Mouse (Mus musculus) stomach, embryonic 16.5 days (tissue): ENCODE data around the gene BC030867. TPM values are rescaled to one million over a fixed set of nuclear protein-coding genes. Genes with fewer than 3 reads are reported as not detected.

Experiments
- ATAC-seq: fragments of 200-750 bp; cut with Nextera tagmentation; 2 replicates; pipeline ENCODE4 v1.8.0; 2017; ENCODE audit warnings: moderate number of reproducible peaks, moderate TSS enrichment; ENCODE audit not compliant: insufficient read depth, low FRiP score
- H3K27ac ChIP-seq: fragments of 300-500 bp; sonication (generic); 2 replicates; pipeline ENCODE4 v1.5.1; 2014; ENCODE audit warnings: low read length
- H3K27me3 ChIP-seq: fragments of 300-500 bp; sonication (generic); 2 replicates; pipeline ENCODE4 v1.6.1; 2014; ENCODE audit warnings: low read length, control low read depth, mixed read lengths; ENCODE audit not compliant: control insufficient read depth, insufficient read depth
- H3K36me3 ChIP-seq: fragments of 300-500 bp; sonication (generic); 2 replicates; pipeline ENCODE4 v1.6.1; 2014; ENCODE audit warnings: low read length; ENCODE audit not compliant: control insufficient read depth, insufficient read depth
- H3K4me1 ChIP-seq: fragments of 300-500 bp; sonication (generic); 2 replicates; pipeline ENCODE4 v1.6.1; 2014; ENCODE audit warnings: low read length, control low read depth, mixed read lengths; ENCODE audit not compliant: control insufficient read depth, insufficient read depth
- H3K4me2 ChIP-seq: fragments of 300-500 bp; sonication (generic); 2 replicates; pipeline ENCODE4 v1.6.1; 2014; ENCODE audit warnings: low read depth, low read length, mixed read lengths
- H3K4me3 ChIP-seq: fragments of 300-500 bp; sonication (generic); replicated peaks from 2 replicates; pipeline ENCODE4 v1.5.1; 2014; ENCODE audit warnings: mild to moderate bottlenecking, low read length
- H3K9ac ChIP-seq: fragments of 300-500 bp; sonication (generic); 2 replicates; pipeline ENCODE4 v1.6.1; 2014; ENCODE audit warnings: low read length
- H3K9me3 ChIP-seq: fragments of 300-500 bp; sonication (generic); replicated peaks from 2 replicates; pipeline ENCODE4 v1.6.1; 2016; ENCODE audit warnings: low read length, control low read depth; ENCODE audit not compliant: control insufficient read depth
- WGBS: fragments of 180-500 bp; shearing (Covaris S2); extraction: QIAGEN DNeasy Blood & Tissue Kit; methylation state at CpG from one replicate; pipeline ENCODE4 v1.1.7; 2014; 5-methylcytosine and 5-hydroxymethylcytosine counted together
- polyA plus RNA-seq: library from polyadenylated mRNA; unstranded; fragments of >200 nt; fragmentation: Nextera tagmentation; extraction: Ambion mirVana; gene quantifications from 2 replicates; pipeline ENCODE4 v1.2.1, GENCODE M21; 2015

Gene BC030867
- polyA plus RNA-seq, 1 experiment from 2014 or later: 12.4 TPM

DNA sequence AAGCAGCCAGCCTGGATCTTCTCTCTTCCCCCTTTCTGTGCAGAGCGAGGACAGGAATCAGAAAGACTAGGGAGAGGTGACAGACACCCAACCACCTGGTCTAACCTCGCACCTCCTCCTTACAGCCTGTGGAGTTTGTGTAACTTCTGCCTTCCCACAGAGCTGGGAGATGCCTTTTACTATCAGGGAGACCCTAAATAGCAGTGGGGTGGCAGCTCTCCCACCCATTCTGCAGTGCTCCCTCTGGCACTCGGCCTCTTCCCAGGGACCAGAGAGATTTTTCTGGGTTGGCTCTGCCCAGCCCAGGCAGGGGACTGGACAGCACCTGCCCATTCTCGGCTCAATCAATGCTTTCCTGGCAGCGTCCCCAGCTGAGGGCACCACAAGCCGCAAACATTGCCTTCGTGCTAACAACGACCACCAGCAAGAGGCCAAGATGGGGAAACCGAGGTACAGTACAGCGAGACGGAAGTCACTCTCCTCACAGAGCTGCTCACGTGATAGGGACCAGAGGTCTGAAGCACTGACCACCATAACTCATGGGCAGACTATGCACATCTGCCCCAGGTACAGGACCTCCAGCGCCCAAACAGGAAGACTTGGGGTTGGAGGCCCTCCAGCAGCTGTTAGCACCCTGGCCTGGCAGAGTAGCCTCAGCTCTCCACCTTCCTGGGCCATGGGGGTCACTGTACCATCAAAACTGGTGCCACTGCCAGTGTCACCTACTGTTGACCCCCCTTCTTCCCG is 29.3 kb upstream of the BC030867 start:
- H3K27me3 ChIP-seq: no peaks in the 10 kb centered on the region
- WGBS: 48% methylated on average over 13 of the region's 14 CpGs

DNA sequence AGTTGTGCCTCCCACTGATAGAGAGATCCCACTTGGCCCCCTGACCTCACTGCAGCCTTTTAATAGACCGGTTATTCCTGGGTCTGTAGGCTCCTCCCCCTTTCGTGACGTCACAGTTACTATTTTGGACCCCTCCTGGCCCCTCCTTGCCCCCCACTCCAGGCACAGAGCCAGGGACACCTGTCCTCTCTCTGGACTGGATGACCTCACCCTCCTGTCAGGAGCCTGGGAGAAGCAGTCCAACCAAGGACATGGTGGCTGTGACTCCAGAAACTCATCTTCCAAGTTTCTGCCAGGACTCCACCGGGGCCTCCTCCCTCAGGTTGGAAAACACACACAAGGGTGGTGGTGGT is 28.7 kb upstream of the BC030867 start:
- Histone ChIP-seq H3K36me3 (no peaks in the 10 kb centered on the region), H3K4me2 (no peak overlapping the region), H3K4me3 (no peak overlapping the region), H3K9me3 (no peaks in the 10 kb centered on the region), H3K27ac (peak overlapping the region; percentile 91), H3K9ac (peak overlapping the region; percentile 33; the same call in 1 of the 2 replicates), H3K4me1 (peaks cover 81% of the 10 kb centered on the region), H3K27me3 (no peaks in the 10 kb centered on the region)
- WGBS: 44% methylated on average over 4 of the region's 4 CpGs
- no peak for ATAC-seq

More for the DNA sequence above, 29.3 kb upstream of the BC030867 start:
- H3K9ac ChIP-seq: peak overlapping the region; percentile 33
- H3K4me2 ChIP-seq: peak overlapping the region; percentile 74
- H3K27ac ChIP-seq: peak overlapping the region; percentile 91
- H3K4me1 ChIP-seq: peaks cover 81% of the 10 kb centered on the region
- H3K4me3 ChIP-seq: peak overlapping the region; percentile 49; the same call in 1 of the 2 replicates
- no peaks in the 10 kb centered on the region for H3K9me3 ChIP-seq
- ATAC-seq: no peak
- H3K36me3 ChIP-seq: no peaks in the 10 kb centered on the region

DNA sequence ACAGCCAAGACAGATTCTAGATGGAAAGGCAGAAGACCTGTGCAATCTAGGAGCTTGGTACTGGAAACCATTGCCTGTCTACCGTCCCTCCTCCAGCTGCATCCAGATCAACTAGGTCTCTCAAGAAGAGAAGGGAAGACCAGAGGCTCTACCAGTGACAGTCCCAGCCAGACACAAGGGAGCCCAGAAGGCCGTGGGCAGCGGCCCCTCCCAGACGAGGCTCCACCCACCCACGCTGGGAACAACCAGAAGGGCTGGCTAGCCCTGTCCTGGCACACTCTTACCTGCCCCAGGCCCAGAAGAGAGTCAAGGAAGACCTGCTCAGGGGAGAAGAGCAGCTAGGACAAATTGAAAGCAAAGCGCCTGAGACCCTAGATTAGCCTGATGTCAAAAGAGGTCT is 28.2 kb upstream of the BC030867 start:
- Histone ChIP-seq H3K27ac (peak overlapping the region; percentile 91), H3K27me3 (no peaks in the 10 kb centered on the region), H3K4me1 (peaks cover 81% of the 10 kb centered on the region), H3K9ac (no peak overlapping the region), H3K9me3 (no peaks in the 10 kb centered on the region), H3K4me2 (no peak overlapping the region), H3K36me3 (no peaks in the 10 kb centered on the region), H3K4me3 (no peak overlapping the region)
- no peak for ATAC-seq
- WGBS: 55% methylated on average over 6 of the region's 6 CpGs

DNA sequence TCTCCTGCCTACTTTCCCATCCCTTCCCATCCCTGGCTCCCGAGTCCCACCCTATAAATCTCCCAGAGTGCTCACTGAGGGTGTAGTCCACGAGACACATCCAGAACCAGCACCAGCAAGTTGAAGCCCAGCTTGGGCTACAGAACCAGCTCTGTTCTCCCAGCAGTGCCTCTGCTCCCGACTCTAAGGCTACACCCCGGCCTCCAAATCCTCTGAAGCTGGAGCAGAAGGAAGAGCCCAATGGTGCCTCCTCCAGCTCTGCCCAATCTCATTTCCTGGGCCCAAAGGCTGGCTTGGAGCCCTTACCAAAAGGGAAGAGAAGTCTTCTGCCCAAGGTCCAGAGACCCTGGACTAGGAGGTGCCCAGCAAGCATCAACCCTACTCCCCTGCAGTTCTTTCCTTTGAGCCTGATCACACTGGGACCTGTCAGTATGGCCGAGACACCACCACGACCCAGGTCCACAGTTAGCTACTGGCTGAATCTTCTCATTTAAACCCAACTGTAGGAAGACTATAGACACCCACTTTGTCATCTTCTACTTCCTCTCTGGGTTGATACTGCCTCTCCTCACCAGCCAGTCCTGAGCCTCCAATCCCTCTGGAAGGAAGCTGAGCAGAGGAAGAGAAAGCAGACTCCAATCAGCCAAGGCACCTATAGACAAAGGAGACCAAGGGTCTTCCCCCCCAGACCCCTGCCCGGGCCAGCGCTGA is 27.3 kb upstream of the BC030867 start:
- no peak overlapping the region for H3K4me2 ChIP-seq
- no peaks in the 10 kb centered on the region for H3K9me3 ChIP-seq
- no peak overlapping the region for H3K27ac ChIP-seq
- ATAC-seq: no peak
- 83% methylated on average over 8 of the region's 8 CpGs for WGBS
- peaks cover 81% of the 10 kb centered on the region for H3K4me1 ChIP-seq
- H3K36me3 ChIP-seq: no peaks in the 10 kb centered on the region
- no peaks in the 10 kb centered on the region for H3K27me3 ChIP-seq
- H3K9ac ChIP-seq: no peak overlapping the region
- no peak overlapping the region for H3K4me3 ChIP-seq

DNA sequence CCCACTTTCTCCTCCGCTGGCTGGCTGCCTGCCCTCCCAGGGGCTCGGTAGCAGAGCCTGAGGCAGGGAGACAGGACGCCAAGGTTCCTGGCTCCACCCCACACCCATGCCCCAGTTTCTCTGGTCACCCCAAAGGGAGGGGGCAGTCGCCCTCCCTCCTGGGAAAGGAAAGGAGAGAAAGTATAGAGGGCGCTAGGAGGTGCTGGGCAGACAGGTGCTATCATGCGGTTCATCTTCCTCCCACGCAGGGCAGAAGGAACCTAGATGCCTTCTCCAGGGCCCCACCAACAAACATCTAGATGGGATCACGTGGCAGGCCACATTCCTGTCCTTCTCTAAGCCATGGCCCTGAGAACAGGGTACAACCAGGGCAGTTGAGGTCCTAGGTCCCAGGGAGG is 26.7 kb upstream of the BC030867 start:
- Histone ChIP-seq H3K9ac (no peak overlapping the region), H3K4me1 (peaks cover 78% of the 10 kb centered on the region), H3K27me3 (no peaks in the 10 kb centered on the region), H3K36me3 (no peaks in the 10 kb centered on the region), H3K9me3 (no peaks in the 10 kb centered on the region), H3K4me2 (no peak overlapping the region), H3K27ac (no peak overlapping the region), H3K4me3 (no peak overlapping the region)
- WGBS: 66% methylated on average over 8 of the region's 8 CpGs
- ATAC-seq: no peak

DNA sequence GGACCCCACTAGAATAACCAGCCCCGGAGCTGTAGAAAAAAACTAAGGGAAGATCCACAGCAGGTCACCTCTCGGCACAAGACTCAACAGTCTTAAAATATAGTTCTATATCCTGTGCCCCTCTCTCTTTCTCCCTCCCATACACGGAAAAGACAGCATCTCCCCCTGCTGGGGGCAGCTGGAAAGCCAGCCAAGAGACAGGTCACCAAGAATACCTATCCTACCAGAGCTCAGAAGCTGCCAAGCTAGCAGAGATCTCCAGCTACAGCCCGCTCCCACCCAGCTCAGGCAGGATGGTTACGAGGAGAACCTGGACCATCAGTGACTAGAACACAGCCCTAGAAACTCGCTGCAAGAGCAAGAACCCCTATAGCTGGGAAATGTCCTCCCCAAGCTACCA is 25.5 kb upstream of the BC030867 start:
- Histone ChIP-seq H3K27me3 (no peaks in the 10 kb centered on the region), H3K4me1 (peaks cover 77% of the 10 kb centered on the region)
- no peak for ATAC-seq

DNA sequence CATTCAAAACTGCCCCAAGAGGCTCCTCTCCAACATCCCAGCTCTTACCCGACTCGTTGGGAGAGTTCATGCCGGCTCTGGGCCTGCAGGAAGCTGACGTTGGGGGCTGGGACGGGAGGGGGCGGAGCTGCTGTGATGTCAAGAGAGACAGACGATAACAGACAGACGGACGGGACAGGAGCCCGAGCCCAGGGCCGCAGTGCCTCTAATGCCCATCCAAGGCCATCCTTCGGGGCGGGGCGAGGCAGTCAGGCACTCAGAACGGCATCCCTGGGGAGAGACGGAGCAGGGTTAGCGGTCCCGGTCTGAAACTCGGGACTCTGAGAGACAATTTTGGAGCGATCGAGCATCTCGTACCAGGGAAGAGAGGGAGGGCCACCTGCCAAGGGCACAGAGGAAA is 24.0 kb upstream of the BC030867 start:
- H3K4me3 ChIP-seq: peak overlapping the region; percentile 18
- peak overlapping the region; percentile 32; the same call in 1 of the 2 replicates for H3K27ac ChIP-seq
- no peaks in the 10 kb centered on the region for H3K36me3 ChIP-seq
- H3K4me1 ChIP-seq: peaks cover 76% of the 10 kb centered on the region
- WGBS: 15% methylated on average over 22 of the region's 22 CpGs
- H3K9ac ChIP-seq: peak overlapping the region; percentile 58
- H3K4me2 ChIP-seq: peak overlapping the region; percentile 44
- ATAC-seq: no peak
- no peaks in the 10 kb centered on the region for H3K27me3 ChIP-seq
- H3K9me3 ChIP-seq: no peaks in the 10 kb centered on the region

More for the DNA sequence above, 25.5 kb upstream of the BC030867 start:
- no peak overlapping the region for H3K27ac ChIP-seq
- WGBS: 34% methylated on average over 6 of the region's 6 CpGs
- 0 out of 2 replicates have a peak overlapping the region, but pooled peaks have one; percentile 27 for H3K9ac ChIP-seq
- no peak overlapping the region for H3K4me2 ChIP-seq
- no peak overlapping the region for H3K4me3 ChIP-seq
- no peaks in the 10 kb centered on the region for H3K9me3 ChIP-seq
- no peaks in the 10 kb centered on the region for H3K36me3 ChIP-seq

DNA sequence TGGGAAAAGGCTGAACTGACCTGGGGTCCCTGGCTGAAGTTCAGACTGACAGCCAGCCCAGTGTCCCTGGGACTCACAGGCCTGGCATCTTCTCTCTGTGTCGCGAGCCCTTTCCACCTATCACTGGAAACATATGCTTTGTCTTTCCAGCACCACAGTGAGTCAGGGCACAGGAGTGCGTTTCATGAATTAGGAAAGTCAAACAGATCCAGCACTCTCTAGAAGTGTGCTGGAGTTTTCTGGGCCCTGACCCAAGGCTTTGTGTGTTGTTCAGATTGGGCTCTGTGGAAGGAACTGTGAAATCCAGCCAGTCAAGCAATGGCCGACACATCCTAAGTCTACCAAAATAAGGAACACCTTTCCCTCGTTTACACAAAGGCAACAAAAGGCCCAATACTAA is 23.5 kb upstream of the BC030867 start:
- H3K27ac ChIP-seq: peak overlapping the region; percentile 32; the same call in 1 of the 2 replicates
- no peak overlapping the region; the same call in 1 of the 2 replicates for H3K9ac ChIP-seq
- H3K4me2 ChIP-seq: no peak overlapping the region
- no peaks in the 10 kb centered on the region for H3K9me3 ChIP-seq
- 43% methylated on average over 5 of the region's 5 CpGs for WGBS
- peaks cover 70% of the 10 kb centered on the region for H3K4me1 ChIP-seq
- ATAC-seq: no peak
- H3K4me3 ChIP-seq: no peak overlapping the region
- no peaks in the 10 kb centered on the region for H3K36me3 ChIP-seq
- no peaks in the 10 kb centered on the region for H3K27me3 ChIP-seq
